Mouse (Mus musculus): ENCODE measurements around the gene Klk1b5.

Klk1b5 gene

GRCm38 (mm10) chr7:44253023-44253616 lies 37.4 kb downstream of the Klk1b5 start:
- no peak for DNase-seq (ENCODE audit: low spot score in 2 of 2)

GRCm38 (mm10) chr7:44254930-44255329 lies 39.2 kb downstream of the Klk1b5 start:
- no peak for DNase-seq (ENCODE audit: low spot score in 2 of 2)

GRCm38 (mm10) chr7:44257278-44257677 lies 41.5 kb downstream of the Klk1b5 start, which contains the start of gene Acp4:
Gene Acp4, minus strand, starts transcription at chr7:44257378.
- DNase-seq (ENCODE audit: low spot score in 2 of 2): no peak

- DNase-seq (ENCODE audit: low spot score in 2 of 2): no peak
These were observed 44.7 kb downstream of the Klk1b5 start for GRCm38 (mm10) chr7:44260410-44260809.

GRCm38 (mm10) chr7:44261147-44261546 lies 45.4 kb downstream of the Klk1b5 start, which contains the start of gene Gm15517:
Gene Gm15517, plus strand, starts transcription at chr7:44261447.
- no peak for DNase-seq (ENCODE audit: low spot score in 2 of 2)

- DNase-seq (ENCODE audit: low spot score in 2 of 2): peak; percentile 69 to 92
These were observed 47.3 kb downstream of the Klk1b5 start for GRCm38 (mm10) chr7:44262791-44263643.

- no peak for DNase-seq (ENCODE audit: low spot score in 2 of 2)
These were observed 52.4 kb downstream of the Klk1b5 start for GRCm38 (mm10) chr7:44268117-44268516.

- DNase-seq (ENCODE audit: low spot score in 2 of 2): no peak
These were observed 53.7 kb downstream of the Klk1b5 start for GRCm38 (mm10) chr7:44269397-44269796.

All from heart, adult 9 months (tissue).